Mouse (Mus musculus) stomach, embryonic 16.5 days (tissue): ENCODE measurements at regions not wholly inside any gene's neighbourhood (a gene's known extent, or its start where the extent isn't known, plus 50 kb on each side); places are given as distances from the start of the nearest gene placed in this dataset.

Experiments used
- ATAC-seq: fragments of 200-750 bp; cut with Nextera tagmentation; 2 replicates; pipeline ENCODE4 v1.8.0; 2017; ENCODE audit warnings: moderate number of reproducible peaks, moderate TSS enrichment; ENCODE audit not compliant: insufficient read depth, low FRiP score
- H3K27ac ChIP-seq: fragments of 300-500 bp; sonication (generic); 2 replicates; pipeline ENCODE4 v1.5.1; 2014; ENCODE audit warnings: low read length
- H3K27me3 ChIP-seq: fragments of 300-500 bp; sonication (generic); 2 replicates; pipeline ENCODE4 v1.6.1; 2014; ENCODE audit warnings: low read length, control low read depth, mixed read lengths; ENCODE audit not compliant: control insufficient read depth, insufficient read depth
- H3K36me3 ChIP-seq: fragments of 300-500 bp; sonication (generic); 2 replicates; pipeline ENCODE4 v1.6.1; 2014; ENCODE audit warnings: low read length; ENCODE audit not compliant: control insufficient read depth, insufficient read depth
- H3K4me1 ChIP-seq: fragments of 300-500 bp; sonication (generic); 2 replicates; pipeline ENCODE4 v1.6.1; 2014; ENCODE audit warnings: low read length, control low read depth, mixed read lengths; ENCODE audit not compliant: control insufficient read depth, insufficient read depth
- H3K4me2 ChIP-seq: fragments of 300-500 bp; sonication (generic); 2 replicates; pipeline ENCODE4 v1.6.1; 2014; ENCODE audit warnings: low read depth, low read length, mixed read lengths
- H3K4me3 ChIP-seq: fragments of 300-500 bp; sonication (generic); replicated peaks from 2 replicates; pipeline ENCODE4 v1.5.1; 2014; ENCODE audit warnings: mild to moderate bottlenecking, low read length
- H3K9ac ChIP-seq: fragments of 300-500 bp; sonication (generic); 2 replicates; pipeline ENCODE4 v1.6.1; 2014; ENCODE audit warnings: low read length
- H3K9me3 ChIP-seq: fragments of 300-500 bp; sonication (generic); replicated peaks from 2 replicates; pipeline ENCODE4 v1.6.1; 2016; ENCODE audit warnings: low read length, control low read depth; ENCODE audit not compliant: control insufficient read depth
- WGBS: fragments of 180-500 bp; shearing (Covaris S2); extraction: QIAGEN DNeasy Blood & Tissue Kit; methylation state at CpG from one replicate; pipeline ENCODE4 v1.1.7; 2014; 5-methylcytosine and 5-hydroxymethylcytosine counted together

DNA sequence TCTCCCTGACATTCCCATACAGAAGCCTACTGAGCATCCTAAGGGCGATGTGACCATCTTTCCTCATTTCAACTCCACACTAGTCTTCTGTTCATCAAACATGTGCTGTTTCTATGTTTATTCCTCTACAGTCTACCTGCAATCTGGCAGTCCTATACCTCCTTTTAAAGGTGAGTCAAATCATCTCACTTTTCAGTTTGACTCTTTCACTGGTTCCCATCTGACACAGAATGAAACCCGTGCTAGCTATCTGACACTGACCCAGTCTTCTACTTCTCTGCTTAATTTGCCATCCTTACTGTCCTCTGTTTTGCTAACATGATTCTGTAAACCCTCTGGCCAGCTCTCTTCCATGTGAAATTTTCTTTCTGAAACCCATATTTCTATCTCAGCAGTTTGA lies 1812.0 kb upstream of the 5930422O12Rik start:
- no peak overlapping the region for H3K9ac ChIP-seq
- H3K27me3 ChIP-seq, result no peaks in the 10 kb centered on the region
- H3K27ac ChIP-seq, result no peak overlapping the region
- WGBS, result 89% methylated on average over 2 of the region's 2 CpGs
- no peaks in the 10 kb centered on the region for H3K9me3 ChIP-seq
- H3K4me1 ChIP-seq, result no peaks in the 10 kb centered on the region
- no peak overlapping the region for H3K4me2 ChIP-seq
- no peak overlapping the region for H3K4me3 ChIP-seq
- H3K36me3 ChIP-seq, result no peaks in the 10 kb centered on the region
- no peak for ATAC-seq

DNA sequence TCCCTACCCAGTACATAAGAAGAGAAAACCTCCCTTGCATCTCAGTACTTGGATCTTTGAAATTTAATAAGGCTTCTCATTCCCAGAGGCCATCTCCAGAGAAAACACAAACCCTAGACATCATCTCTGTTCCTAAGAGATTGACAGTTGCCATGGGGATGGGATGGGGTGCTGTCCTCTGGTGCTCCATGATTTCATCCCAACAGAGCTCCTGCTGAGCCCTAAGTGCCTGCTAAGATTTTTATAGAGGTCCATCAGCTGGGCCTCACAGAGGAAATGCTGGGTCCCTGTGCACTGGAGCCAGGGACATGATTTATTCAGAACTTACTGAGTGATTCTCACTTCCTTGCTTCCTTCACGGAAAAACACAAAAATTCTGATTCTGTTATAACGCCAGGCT lies 1800.8 kb upstream of the 5930422O12Rik start:
- WGBS, result 63% methylated on average over 2 of the region's 2 CpGs
- H3K4me1 ChIP-seq, result no peaks in the 10 kb centered on the region
- no peak for ATAC-seq
- no peaks in the 10 kb centered on the region for H3K27me3 ChIP-seq
- no peak overlapping the region for H3K4me2 ChIP-seq
- no peak overlapping the region for H3K9ac ChIP-seq
- H3K36me3 ChIP-seq, result no peaks in the 10 kb centered on the region
- H3K27ac ChIP-seq, result no peak overlapping the region
- H3K4me3 ChIP-seq, result no peak overlapping the region
- H3K9me3 ChIP-seq, result no peaks in the 10 kb centered on the region

DNA sequence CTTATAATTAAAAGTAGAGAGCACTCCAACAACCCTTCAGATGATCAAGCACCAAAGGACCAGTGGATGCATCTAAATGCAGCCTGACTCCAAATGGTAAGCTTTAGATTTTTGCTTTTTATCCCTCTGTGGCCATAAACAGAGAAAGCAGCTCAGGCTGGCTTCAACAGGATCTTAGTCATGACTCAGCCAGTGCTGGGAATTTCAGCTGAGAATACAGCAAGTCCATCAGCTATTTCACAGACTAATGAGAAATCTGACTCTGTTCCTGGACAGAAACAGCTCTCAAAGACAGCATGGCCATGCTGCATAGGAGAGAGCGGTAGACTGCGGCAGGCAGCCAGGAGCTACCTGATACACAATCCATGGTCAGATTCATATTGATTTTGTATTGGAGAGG lies 1800.4 kb upstream of the 5930422O12Rik start:
- H3K27me3 ChIP-seq, result no peaks in the 10 kb centered on the region
- WGBS, result 89% methylated on average over 2 of the region's 2 CpGs
- no peak for ATAC-seq
- H3K9me3 ChIP-seq, result no peaks in the 10 kb centered on the region
- H3K4me3 ChIP-seq, result no peak overlapping the region
- no peaks in the 10 kb centered on the region for H3K36me3 ChIP-seq
- H3K4me1 ChIP-seq, result no peaks in the 10 kb centered on the region
- no peak overlapping the region for H3K4me2 ChIP-seq
- H3K27ac ChIP-seq, result no peak overlapping the region
- H3K9ac ChIP-seq, result no peak overlapping the region

DNA sequence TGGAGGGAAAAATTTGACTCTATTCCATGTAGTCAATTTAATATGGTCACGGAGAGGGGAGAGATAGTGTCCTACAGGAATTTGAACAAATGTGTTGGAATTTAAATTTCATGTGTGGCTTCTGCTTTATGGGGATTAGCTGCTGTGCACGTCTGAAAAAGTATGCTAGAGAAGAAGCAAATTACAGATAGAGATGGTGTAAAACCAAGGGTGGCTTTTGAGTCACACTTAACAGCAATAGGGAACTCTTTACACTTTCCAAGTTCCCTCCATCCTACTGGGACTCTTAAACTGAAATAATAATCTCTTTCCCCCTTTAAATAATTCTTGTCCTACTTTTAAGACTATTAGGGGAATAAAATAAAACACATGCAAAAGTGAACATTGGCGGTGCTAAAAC lies 1790.1 kb upstream of the 5930422O12Rik start:
- Histone ChIP-seq H3K27me3 (no peaks in the 10 kb centered on the region), H3K9me3 (no peaks in the 10 kb centered on the region), H3K4me3 (no peak overlapping the region), H3K4me2 (no peak overlapping the region), H3K27ac (no peak overlapping the region), H3K4me1 (no peaks in the 10 kb centered on the region), H3K36me3 (no peaks in the 10 kb centered on the region), H3K9ac (no peak overlapping the region)
- WGBS, result 67% methylated on average over 3 of the region's 3 CpGs
- no peak for ATAC-seq

DNA sequence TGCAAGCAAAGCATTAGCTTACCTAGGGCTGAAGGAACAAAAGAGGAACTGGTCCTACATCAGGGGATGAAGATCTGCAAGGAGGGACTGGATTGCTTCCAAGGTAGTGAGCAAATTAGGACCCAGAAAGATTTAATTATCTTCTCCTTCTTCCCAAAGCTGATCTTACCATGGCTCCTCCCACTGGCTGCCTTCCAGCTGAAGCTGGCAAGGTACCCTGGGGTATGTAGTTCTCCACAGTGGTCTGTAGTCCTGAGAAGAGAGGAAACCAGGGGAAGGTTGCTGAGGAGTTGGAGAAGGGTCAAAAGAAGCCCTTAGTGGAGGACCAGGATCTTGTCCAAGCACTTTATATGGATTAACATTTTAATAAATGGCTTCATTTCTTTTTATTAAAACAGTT lies 1764.8 kb upstream of the 5930422O12Rik start:
- no peak overlapping the region for H3K27ac ChIP-seq
- no peak overlapping the region for H3K4me3 ChIP-seq
- H3K4me1 ChIP-seq, result no peaks in the 10 kb centered on the region
- ATAC-seq, result no peak
- no peak overlapping the region for H3K9ac ChIP-seq
- H3K4me2 ChIP-seq, result no peak overlapping the region
- no peaks in the 10 kb centered on the region for H3K27me3 ChIP-seq
- no peaks in the 10 kb centered on the region for H3K9me3 ChIP-seq
- H3K36me3 ChIP-seq, result no peaks in the 10 kb centered on the region

DNA sequence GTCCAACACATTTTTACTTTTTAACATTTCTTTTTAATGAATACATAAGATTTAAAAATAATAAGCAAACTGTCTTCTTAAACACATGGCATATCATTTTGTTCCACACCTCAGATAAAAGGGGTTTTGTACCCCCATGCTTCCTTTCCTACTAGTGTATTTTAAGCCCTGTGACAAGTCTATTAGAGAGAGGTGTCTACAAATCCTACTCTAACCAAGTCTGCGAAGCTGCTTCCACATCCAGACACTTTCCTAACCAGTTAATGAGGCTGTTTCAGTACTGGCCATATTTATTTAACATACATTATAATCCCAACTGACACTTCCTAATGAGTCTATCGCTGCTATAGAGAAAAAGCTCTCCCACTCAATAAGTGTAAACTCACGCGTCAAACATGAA lies 1763.0 kb upstream of the 5930422O12Rik start:
- 70% methylated on average over 4 of the region's 4 CpGs for WGBS
- Histone ChIP-seq H3K4me3 (no peak overlapping the region), H3K27ac (no peak overlapping the region), H3K9me3 (no peaks in the 10 kb centered on the region), H3K27me3 (no peaks in the 10 kb centered on the region), H3K4me2 (no peak overlapping the region), H3K9ac (no peak overlapping the region), H3K4me1 (no peaks in the 10 kb centered on the region), H3K36me3 (no peaks in the 10 kb centered on the region)
- ATAC-seq, result no peak

DNA sequence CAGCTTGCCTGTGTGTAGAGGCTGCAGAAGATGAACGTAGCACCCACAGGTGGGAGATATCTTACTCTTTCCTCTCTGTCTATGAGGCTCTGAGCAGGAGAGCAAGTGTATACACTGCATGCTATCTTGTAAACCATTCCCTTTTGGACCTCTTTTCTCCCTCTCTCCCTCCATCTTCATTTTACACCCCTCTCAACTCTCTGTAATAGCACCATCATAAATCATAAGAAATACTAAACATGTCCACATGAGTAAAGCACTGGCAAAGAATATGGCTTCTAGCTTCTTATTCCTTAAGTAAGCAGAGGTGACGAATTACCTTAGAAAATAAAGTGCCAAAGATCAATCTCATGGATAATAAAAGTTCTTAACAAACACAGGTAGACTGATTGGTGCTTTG lies 1724.3 kb upstream of the 5930422O12Rik start:
- no peak overlapping the region for H3K4me3 ChIP-seq
- no peaks in the 10 kb centered on the region for H3K27me3 ChIP-seq
- H3K36me3 ChIP-seq, result no peaks in the 10 kb centered on the region
- H3K4me1 ChIP-seq, result no peaks in the 10 kb centered on the region
- 36% methylated on average over 2 of the region's 2 CpGs for WGBS
- no peaks in the 10 kb centered on the region for H3K9me3 ChIP-seq
- no peak overlapping the region for H3K27ac ChIP-seq
- no peak overlapping the region for H3K9ac ChIP-seq
- no peak overlapping the region for H3K4me2 ChIP-seq
- ATAC-seq, result peak; percentile 40; the same call in 1 of the 2 replicates

DNA sequence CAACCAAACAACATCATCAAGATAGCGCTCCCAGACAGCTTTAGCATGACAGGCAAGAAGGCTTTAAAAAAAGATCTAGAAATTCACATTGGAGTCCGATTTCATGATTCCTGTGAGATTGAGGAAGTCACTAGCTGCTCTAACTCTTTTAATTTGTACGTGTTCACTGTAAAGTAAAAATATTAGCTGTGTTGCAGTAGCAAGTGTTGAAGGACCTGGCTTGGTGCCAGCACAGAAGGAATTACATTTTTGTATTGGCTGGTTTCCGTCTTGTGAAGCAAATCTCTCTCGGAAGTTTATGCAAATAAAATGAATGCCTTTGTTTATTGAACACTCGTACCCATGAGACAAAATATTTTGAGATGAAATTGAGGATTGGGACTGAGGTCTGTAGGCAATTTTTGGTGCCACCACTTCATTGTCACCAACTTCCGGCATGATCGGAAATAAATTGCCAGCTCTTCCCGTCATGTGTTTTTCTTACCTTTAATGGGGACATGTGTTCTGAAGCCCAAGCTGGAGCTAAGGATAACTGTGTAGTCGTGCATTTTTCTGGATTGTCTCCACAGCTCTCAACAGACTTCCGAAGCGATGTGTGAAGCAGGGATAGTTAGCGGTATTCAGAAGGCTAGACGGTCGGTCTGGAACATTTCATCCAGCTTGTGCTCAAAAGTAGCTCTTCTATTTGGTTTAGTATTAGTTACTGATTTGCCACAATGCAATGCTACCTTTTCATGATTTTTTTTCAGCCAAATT lies 1715.0 kb upstream of the 5930422O12Rik start:
- no peak for ATAC-seq
- H3K4me3 ChIP-seq, result no peak overlapping the region
- no peak overlapping the region for H3K9ac ChIP-seq
- no peak overlapping the region for H3K4me2 ChIP-seq
- H3K27me3 ChIP-seq, result no peaks in the 10 kb centered on the region
- WGBS, result 60% methylated on average over 15 of the region's 15 CpGs
- H3K4me1 ChIP-seq, result no peaks in the 10 kb centered on the region
- no peak overlapping the region for H3K27ac ChIP-seq
- no peaks in the 10 kb centered on the region for H3K9me3 ChIP-seq
- H3K36me3 ChIP-seq, result no peaks in the 10 kb centered on the region

DNA sequence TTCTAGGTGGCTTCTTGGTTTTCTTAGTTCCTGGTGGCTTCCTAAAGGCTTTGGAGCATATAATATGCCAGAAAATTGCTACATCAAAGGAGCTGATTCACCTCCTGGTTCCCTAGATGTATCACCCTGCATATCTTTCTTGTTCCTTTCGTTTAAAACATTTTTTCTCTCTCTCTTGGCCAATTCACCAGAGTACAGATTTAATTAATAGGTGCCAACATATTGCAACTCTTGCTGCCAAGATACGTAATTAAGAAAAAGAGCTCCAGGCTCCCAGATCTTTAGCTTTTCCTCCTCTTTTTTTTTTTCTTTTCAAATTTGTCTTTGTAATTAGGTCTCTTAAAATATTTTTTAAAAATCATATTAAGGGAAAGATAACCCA lies 1714.4 kb upstream of the 5930422O12Rik start:
- 79% methylated on average over 2 of the region's 2 CpGs for WGBS

More for the DNA sequence above, 1714.4 kb upstream of the 5930422O12Rik start:
- Histone ChIP-seq H3K4me1 (no peaks in the 10 kb centered on the region), H3K4me2 (no peak overlapping the region), H3K36me3 (no peaks in the 10 kb centered on the region), H3K27me3 (no peaks in the 10 kb centered on the region), H3K9me3 (no peaks in the 10 kb centered on the region), H3K9ac (no peak overlapping the region), H3K27ac (no peak overlapping the region), H3K4me3 (no peak overlapping the region)
- ATAC-seq, result no peak
